Mouse (Mus musculus): ENCODE data around the gene Lbx1. TPM values are rescaled to one million over a fixed set of nuclear protein-coding genes. Genes with fewer than 3 reads are reported as not detected.
A peak's percentile ranks its signal among the peaks of the same experiment; 100 is the strongest.

The Lbx1 gene
- polyA plus RNA-seq, 1 experiment from 2014 or later: not detected

GRCm38 (mm10) chr19:45207662-45208437 lies 27.8 kb downstream of the Lbx1 start:
- H3K4me1 ChIP-seq: 0 out of 2 replicates have a peak, but pooled peaks cover 5% of the 10 kb centered on the region
- H3K36me3 ChIP-seq (ENCODE audit: poor library complexity, severe bottlenecking): no peaks in the 10 kb centered on the region
- peaks cover 33% of the 10 kb centered on the region for H3K27me3 ChIP-seq
- no peak for ATAC-seq
- 44% methylated on average over 19 of the region's 19 CpGs for WGBS
- H3K9me3 ChIP-seq (replicated peaks): no peaks in the 10 kb centered on the region
- no peak overlapping the region for H3K4me3 ChIP-seq
- no peak overlapping the region for H3K9ac ChIP-seq
- H3K4me2 ChIP-seq: peak overlapping the region; percentile 11; the same call in 1 of the 2 replicates
- no peak overlapping the region for H3K27ac ChIP-seq

GRCm38 (mm10) chr19:45207153-45207552 lies 28.5 kb downstream of the Lbx1 start:
- Histone ChIP-seq H3K9me3 (replicated peaks) (no peaks in the 10 kb centered on the region; the same call in 1 of the 2 replicates), H3K4me1 (0 out of 2 replicates have a peak, but pooled peaks cover 5% of the 10 kb centered on the region), H3K36me3 (ENCODE audit: poor library complexity, severe bottlenecking) (no peaks in the 10 kb centered on the region), H3K4me2 (no peak overlapping the region), H3K9ac (no peak overlapping the region), H3K4me3 (no peak overlapping the region), H3K27me3 (peaks cover 33% of the 10 kb centered on the region), H3K27ac (no peak overlapping the region)
- 94% methylated on average over 15 of the region's 15 CpGs for WGBS
- ATAC-seq: no peak

- WGBS: 81% methylated on average over 3 of the region's 3 CpGs
- H3K4me3 ChIP-seq: no peak overlapping the region
- H3K27ac ChIP-seq: no peak overlapping the region
- no peaks in the 10 kb centered on the region for H3K36me3 ChIP-seq (ENCODE audit: poor library complexity, severe bottlenecking)
- H3K4me2 ChIP-seq: no peak overlapping the region
- ATAC-seq: no peak
- H3K9me3 ChIP-seq (replicated peaks): no peaks in the 10 kb centered on the region; the same call in 1 of the 2 replicates
- H3K27me3 ChIP-seq: peaks cover 33% of the 10 kb centered on the region
- H3K9ac ChIP-seq: no peak overlapping the region
- 0 out of 2 replicates have a peak, but pooled peaks cover 5% of the 10 kb centered on the region for H3K4me1 ChIP-seq
These were observed 30.1 kb downstream of the Lbx1 start for GRCm38 (mm10) chr19:45205311-45206105.

GRCm38 (mm10) chr19:45196967-45197366 lies 38.6 kb downstream of the Lbx1 start:
- H3K9ac ChIP-seq: no peak overlapping the region
- H3K4me3 ChIP-seq: no peak overlapping the region
- no peak overlapping the region for H3K4me2 ChIP-seq
- H3K9me3 ChIP-seq (replicated peaks): peaks cover 7% of the 10 kb centered on the region; the same call in 1 of the 2 replicates
- no peaks in the 10 kb centered on the region for H3K36me3 ChIP-seq (ENCODE audit: poor library complexity, severe bottlenecking)
- H3K27ac ChIP-seq: no peak overlapping the region
- no peak for ATAC-seq
- 0 out of 2 replicates have a peak, but pooled peaks cover 3% of the 10 kb centered on the region for H3K27me3 ChIP-seq
- 92% methylated on average over 8 of the region's 8 CpGs for WGBS
- H3K4me1 ChIP-seq: no peaks in the 10 kb centered on the region

- no peaks in the 10 kb centered on the region for H3K36me3 ChIP-seq (ENCODE audit: poor library complexity, severe bottlenecking)
- WGBS: 49% methylated on average over 4 of the region's 4 CpGs
- H3K9me3 ChIP-seq (replicated peaks): peaks cover 7% of the 10 kb centered on the region; the same call in 1 of the 2 replicates
- H3K4me3 ChIP-seq: no peak overlapping the region
- H3K4me1 ChIP-seq: no peaks in the 10 kb centered on the region
- H3K27ac ChIP-seq: no peak overlapping the region
- no peak for ATAC-seq
- H3K4me2 ChIP-seq: no peak overlapping the region
- H3K27me3 ChIP-seq: 0 out of 2 replicates have a peak, but pooled peaks cover 3% of the 10 kb centered on the region
- H3K9ac ChIP-seq: no peak overlapping the region
These were observed 41.0 kb downstream of the Lbx1 start for GRCm38 (mm10) chr19:45194651-45195050.

Other genes with a start within 250 kb of the Lbx1 start
- gene Sema4g, start 246.7 kb downstream of the Lbx1 start, polyA plus RNA-seq (2015; fragmentation: Nextera tagmentation; extraction: Ambion mirVana): 9.7 and 11.7 TPM in 2 replicates
- 21.1 and 22.2 TPM in 2 replicates for gene Twnk, start 230.1 kb downstream of the Lbx1 start, polyA plus RNA-seq (2015; fragmentation: Nextera tagmentation; extraction: Ambion mirVana)
- 82.2 and 89.7 TPM in 2 replicates for gene Mrpl43, start 229.4 kb downstream of the Lbx1 start, polyA plus RNA-seq (2015; fragmentation: Nextera tagmentation; extraction: Ambion mirVana)
- gene Lzts2, start 221.4 kb downstream of the Lbx1 start, polyA plus RNA-seq (2015; fragmentation: Nextera tagmentation; extraction: Ambion mirVana): 24.5 and 24.7 TPM in 2 replicates
- gene Pdzd7, start 190.1 kb downstream of the Lbx1 start, polyA plus RNA-seq (2015; fragmentation: Nextera tagmentation; extraction: Ambion mirVana): 0.92 and 1.5 TPM in 2 replicates
- 38.8 and 42.2 TPM in 2 replicates for gene Sfxn3, start 188.3 kb downstream of the Lbx1 start, polyA plus RNA-seq (2015; fragmentation: Nextera tagmentation; extraction: Ambion mirVana)
- 0.46 and 0.76 TPM in 2 replicates for gene Kazald1, start 160.6 kb downstream of the Lbx1 start, polyA plus RNA-seq (2015; fragmentation: Nextera tagmentation; extraction: Ambion mirVana)
- 0.14 TPM in 1 of 2 replicates, not detected in the other for gene Tlx1, start 85.1 kb downstream of the Lbx1 start, polyA plus RNA-seq (2015; fragmentation: Nextera tagmentation; extraction: Ambion mirVana)
- gene Btrc, start 127.9 kb upstream of the Lbx1 start, polyA plus RNA-seq (2015; fragmentation: Nextera tagmentation; extraction: Ambion mirVana): 51.4 and 54.9 TPM in 2 replicates